Mouse (Mus musculus) B cell, adult (primary cell): ENCODE measurements around the gene Tex29. TPM values are rescaled to one million over a fixed set of nuclear protein-coding genes. Genes with fewer than 3 reads are reported as not detected.

Experiments
- total RNA-seq: library from RNA; stranded (reverse); gene quantifications from 4 replicates; pipeline ENCODE4 v1.2.4, GENCODE M21; 2023; ENCODE audit not compliant: inconsistent age

Gene Tex29
- not detected in 4 replicates for total RNA-seq

GRCm38 (mm10) chr8:11840174-11840573 lies at the start of gene Tex29:
TSS of gene Tex29 (plus strand) at chr8:11840474.

Other genes starting within 250 kb of the Tex29 start
- 88.6 to 100 TPM (median 95.4 TPM) in 4 replicates for gene Ankrd10, start 204.7 kb upstream of the Tex29 start, total RNA-seq
- not detected in 4 replicates for gene 1700016D06Rik, start 139.4 kb upstream of the Tex29 start, total RNA-seq
- 52.9 to 54.5 TPM (median 53.3 TPM) in 4 replicates for gene Arhgef7, start 112.8 kb upstream of the Tex29 start, total RNA-seq